Mouse (Mus musculus) intestine, embryonic 14.5 days (tissue): ENCODE results near the gene Calu. TPM values are rescaled to one million over a fixed set of nuclear protein-coding genes. Genes with fewer than 3 reads are reported as not detected.
A peak's percentile ranks its signal among the peaks of the same experiment; 100 is the strongest.

ENCODE experiments used
- ATAC-seq: fragments of 200-750 bp; cut with Nextera tagmentation; replicated peaks from 2 replicates; pipeline ENCODE4 v1.8.0; 2017; ENCODE audit warnings: low read depth, moderate number of reproducible peaks, moderate TSS enrichment, moderate library complexity; ENCODE audit not compliant: low FRiP score, low TSS enrichment
- DNase-seq: peaks from one replicate; pipeline ENCODE4 v3.0.0-alpha.2; 2018; ENCODE audit warnings: low spot score
- H3K27ac ChIP-seq: fragments of 300-500 bp; sonication (generic); 2 replicates; pipeline ENCODE4 v1.5.1; 2014; ENCODE audit warnings: low read depth, mild to moderate bottlenecking, control low read depth
- H3K27me3 ChIP-seq: fragments of 300-500 bp; sonication (generic); replicated peaks from 2 replicates; pipeline ENCODE4 v1.6.1; 2014; ENCODE audit warnings: low read length, control low read depth; ENCODE audit not compliant: control insufficient read depth, insufficient read depth
- H3K36me3 ChIP-seq: fragments of 300-500 bp; sonication (generic); 2 replicates; pipeline ENCODE4 v1.6.1; 2014; ENCODE audit warnings: low read length, control low read depth; ENCODE audit not compliant: control insufficient read depth, insufficient read depth
- H3K4me1 ChIP-seq: fragments of 300-500 bp; sonication (generic); replicated peaks from 2 replicates; pipeline ENCODE4 v1.6.1; 2014; ENCODE audit warnings: low read length, control low read depth, mixed read lengths; ENCODE audit not compliant: control insufficient read depth, insufficient read depth
- H3K4me2 ChIP-seq: fragments of 300-500 bp; sonication (generic); 2 replicates; pipeline ENCODE4 v1.6.1; 2014; ENCODE audit warnings: low read length
- H3K4me3 ChIP-seq: fragments of 300-500 bp; sonication (generic); 2 replicates; pipeline ENCODE4 v1.5.1; 2014; ENCODE audit warnings: low read depth, low read length, control low read depth, mixed read lengths
- H3K9ac ChIP-seq: fragments of 300-500 bp; sonication (generic); 2 replicates; pipeline ENCODE4 v1.6.1; 2014; ENCODE audit warnings: mild to moderate bottlenecking, low read length
- H3K9me3 ChIP-seq: fragments of 300-500 bp; sonication (generic); 2 replicates; pipeline ENCODE4 v1.6.1; 2016; ENCODE audit warnings: low read length, control low read depth; ENCODE audit not compliant: control insufficient read depth
- WGBS: fragments of 180-500 bp; shearing (Covaris S2); extraction: QIAGEN DNeasy Blood & Tissue Kit; methylation state at CpG from one replicate; pipeline ENCODE4 v1.1.7; 2014; 5-methylcytosine and 5-hydroxymethylcytosine counted together
- polyA plus RNA-seq: library from polyadenylated mRNA; unstranded; fragments of >200 nt; fragmentation: Nextera tagmentation; extraction: Ambion mirVana; gene quantifications from 2 replicates; pipeline ENCODE4 v1.2.1, GENCODE M21; 2014

Gene Calu
- polyA plus RNA-seq, 1 experiment from 2014 or later, result 331 TPM

DNA sequence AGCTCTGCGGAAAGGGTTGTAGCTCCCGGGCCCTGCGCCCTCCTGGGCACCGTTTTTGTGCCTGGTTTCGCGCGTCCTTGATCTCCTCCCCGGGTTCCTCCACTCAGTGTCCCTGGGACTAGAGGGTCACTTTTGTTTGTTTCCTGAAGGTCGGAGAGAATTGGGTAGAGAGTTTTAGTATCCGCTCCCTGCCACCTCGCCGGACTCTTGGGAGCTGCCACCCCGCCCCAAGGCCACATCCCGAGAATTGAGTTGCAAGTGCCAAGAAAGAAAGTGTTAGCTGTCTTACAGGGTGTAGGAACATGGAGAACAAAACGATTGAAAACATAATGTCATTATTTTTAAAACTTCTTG, 479 bp downstream of the Calu start:
- Histone ChIP-seq H3K27ac (peak overlapping the region; percentile 93), H3K36me3 (no peaks in the 10 kb centered on the region), H3K9ac (peak overlapping the region; percentile 97), H3K27me3 (no peaks in the 10 kb centered on the region), H3K4me3 (peak overlapping the region; percentile 94), H3K4me2 (peak overlapping the region; percentile 88), H3K9me3 (no peaks in the 10 kb centered on the region), H3K4me1 (peaks cover 18% of the 10 kb centered on the region; the same call in 1 of the 2 replicates)
- no peak for DNase-seq
- WGBS, result under 1% methylated on average over 15 of the region's 15 CpGs
- no peak for ATAC-seq

- no peak overlapping the region for H3K9ac ChIP-seq
- H3K36me3 ChIP-seq, result peaks cover 10% of the 10 kb centered on the region
- ATAC-seq, result no peak
- no peak for DNase-seq
- H3K4me2 ChIP-seq, result no peak overlapping the region
- H3K9me3 ChIP-seq, result no peaks in the 10 kb centered on the region
- no peaks in the 10 kb centered on the region for H3K27me3 ChIP-seq
- no peak overlapping the region for H3K27ac ChIP-seq
- H3K4me3 ChIP-seq, result no peak overlapping the region
- H3K4me1 ChIP-seq, result peaks cover 18% of the 10 kb centered on the region; the same call in 1 of the 2 replicates
These were observed 3.7 kb downstream of the Calu start for GRCm38 (mm10) chr6:29351613-29352012.

GRCm38 (mm10) chr6:29352816-29353215, 4.9 kb downstream of the Calu start:
- H3K4me3 ChIP-seq, result no peak overlapping the region
- H3K4me2 ChIP-seq, result no peak overlapping the region
- no peak for ATAC-seq
- DNase-seq, result no peak
- H3K4me1 ChIP-seq, result peaks cover 18% of the 10 kb centered on the region; the same call in 1 of the 2 replicates
- H3K27ac ChIP-seq, result no peak overlapping the region
- 68% methylated on average over 5 of the region's 5 CpGs for WGBS
- no peaks in the 10 kb centered on the region for H3K9me3 ChIP-seq
- no peak overlapping the region for H3K9ac ChIP-seq
- no peaks in the 10 kb centered on the region for H3K27me3 ChIP-seq
- H3K36me3 ChIP-seq, result peaks cover 22% of the 10 kb centered on the region

- Histone ChIP-seq H3K9ac (no peak overlapping the region), H3K27me3 (no peaks in the 10 kb centered on the region), H3K27ac (no peak overlapping the region), H3K36me3 (peaks cover 65% of the 10 kb centered on the region), H3K4me1 (no peaks in the 10 kb centered on the region), H3K9me3 (no peaks in the 10 kb centered on the region), H3K4me3 (no peak overlapping the region), H3K4me2 (no peak overlapping the region)
- WGBS, result 87% methylated on average over 3 of the region's 3 CpGs
- ATAC-seq, result no peak
- DNase-seq, result no peak
These were observed 11.5 kb downstream of the Calu start for GRCm38 (mm10) chr6:29359386-29359785.

GRCm38 (mm10) chr6:29360211-29360610, 12.3 kb downstream of the Calu start:
- H3K4me2 ChIP-seq, result no peak overlapping the region
- WGBS, result 85% methylated on average over 6 of the region's 6 CpGs
- no peaks in the 10 kb centered on the region for H3K9me3 ChIP-seq
- H3K9ac ChIP-seq, result no peak overlapping the region
- H3K4me1 ChIP-seq, result no peaks in the 10 kb centered on the region
- no peak overlapping the region for H3K27ac ChIP-seq
- ATAC-seq, result no peak
- H3K27me3 ChIP-seq, result no peaks in the 10 kb centered on the region
- no peak for DNase-seq
- H3K4me3 ChIP-seq, result no peak overlapping the region
- peaks cover 66% of the 10 kb centered on the region for H3K36me3 ChIP-seq

DNA sequence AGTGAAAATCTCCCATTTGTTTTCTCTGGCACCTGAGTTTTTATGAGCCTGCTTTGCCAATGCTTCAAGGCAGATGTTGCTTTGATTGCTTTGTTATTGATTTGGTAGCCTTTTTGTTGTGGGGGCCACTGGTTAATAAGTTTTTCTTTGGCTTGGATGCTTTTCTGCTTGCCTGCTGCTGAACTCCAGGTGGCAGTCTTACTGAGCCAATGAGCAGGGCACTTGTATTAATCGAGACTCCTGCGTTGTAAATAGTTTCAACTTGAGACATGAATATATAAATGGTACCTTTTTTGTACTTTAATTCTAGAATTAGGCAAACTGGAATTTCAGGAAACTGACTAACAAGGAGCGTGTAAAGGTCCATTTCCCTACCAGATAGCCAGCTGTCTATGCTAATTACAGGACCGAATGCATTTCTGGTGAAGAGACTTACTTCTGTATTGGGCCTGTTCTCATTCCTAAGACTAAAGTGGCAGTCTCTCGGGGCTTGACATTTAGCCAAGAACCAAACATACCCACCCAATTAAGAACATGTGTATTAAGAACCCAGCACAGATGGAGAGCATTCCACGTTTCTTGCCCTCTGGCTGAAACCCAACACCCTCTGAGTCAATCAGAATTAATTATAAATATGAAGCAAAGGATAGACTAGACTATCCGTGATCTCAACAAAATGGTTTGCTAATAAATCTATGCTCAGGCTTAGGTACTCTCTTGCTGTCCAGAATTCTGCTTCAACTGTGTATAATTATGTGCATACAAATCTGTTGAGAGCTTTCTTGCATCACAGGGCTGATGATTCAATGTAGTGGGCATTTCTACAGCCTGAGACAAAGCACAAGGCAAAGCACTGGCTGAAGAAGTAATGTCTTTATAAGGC, 14.6 kb downstream of the Calu start:
- H3K4me2 ChIP-seq, result no peak overlapping the region
- H3K27me3 ChIP-seq, result no peaks in the 10 kb centered on the region
- peaks cover 67% of the 10 kb centered on the region for H3K36me3 ChIP-seq
- 0 out of 2 replicates have a peak overlapping the region, but pooled peaks have one; percentile 3 for H3K27ac ChIP-seq
- ATAC-seq (no peak), DNase-seq (no peak)
- no peaks in the 10 kb centered on the region for H3K4me1 ChIP-seq
- 69% methylated on average over 7 of the region's 7 CpGs for WGBS
- no peak overlapping the region for H3K4me3 ChIP-seq
- no peaks in the 10 kb centered on the region for H3K9me3 ChIP-seq
- no peak overlapping the region for H3K9ac ChIP-seq

GRCm38 (mm10) chr6:29363129-29363515, 15.3 kb downstream of the Calu start:
- no peaks in the 10 kb centered on the region for H3K9me3 ChIP-seq
- no peak for DNase-seq
- no peak overlapping the region for H3K4me2 ChIP-seq
- H3K9ac ChIP-seq, result no peak overlapping the region
- no peaks in the 10 kb centered on the region for H3K27me3 ChIP-seq
- H3K4me3 ChIP-seq, result no peak overlapping the region
- WGBS, result 83% methylated on average over 3 of the region's 3 CpGs
- 0 out of 2 replicates have a peak overlapping the region, but pooled peaks have one; percentile 3 for H3K27ac ChIP-seq
- H3K4me1 ChIP-seq, result no peaks in the 10 kb centered on the region
- no peak for ATAC-seq
- peaks cover 67% of the 10 kb centered on the region for H3K36me3 ChIP-seq

DNA sequence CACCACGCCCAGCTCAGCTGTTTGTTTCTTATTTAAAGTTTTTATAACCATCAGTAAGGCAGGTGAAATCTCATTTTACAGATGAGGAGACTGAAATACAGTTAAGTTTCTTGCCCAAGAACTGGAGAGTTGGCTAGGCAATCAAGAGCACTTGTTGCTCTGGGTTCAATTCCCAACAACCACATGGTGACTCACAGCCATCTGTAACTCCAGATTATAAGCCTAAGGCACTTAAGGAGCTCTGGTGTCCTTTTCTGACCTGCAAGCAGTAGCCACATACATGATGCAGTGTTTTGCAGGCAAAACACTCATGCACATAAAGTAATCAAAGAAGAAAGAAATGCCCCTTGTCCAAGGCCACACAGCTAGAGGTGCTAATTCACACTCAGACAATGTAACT, 17.4 kb downstream of the Calu start:
- H3K4me3 ChIP-seq, result no peak overlapping the region
- no peaks in the 10 kb centered on the region for H3K9me3 ChIP-seq
- no peaks in the 10 kb centered on the region for H3K27me3 ChIP-seq
- no peak overlapping the region for H3K9ac ChIP-seq
- H3K27ac ChIP-seq, result no peak overlapping the region
- 96% methylated on average over 1 of the region's 1 CpGs for WGBS
- DNase-seq (no peak), ATAC-seq (no peak)
- peaks cover 65% of the 10 kb centered on the region for H3K36me3 ChIP-seq
- no peaks in the 10 kb centered on the region for H3K4me1 ChIP-seq
- H3K4me2 ChIP-seq, result no peak overlapping the region

GRCm38 (mm10) chr6:29377386-29377785, 29.5 kb downstream of the Calu start:
- H3K4me3 ChIP-seq, result no peak overlapping the region
- DNase-seq, result no peak
- 90% methylated on average over 4 of the region's 4 CpGs for WGBS

More at GRCm38 (mm10) chr6:29377386-29377785, 29.5 kb downstream of the Calu start:
- ATAC-seq, result no peak
- peaks cover 57% of the 10 kb centered on the region for H3K36me3 ChIP-seq
- H3K27me3 ChIP-seq, result no peaks in the 10 kb centered on the region
- H3K9ac ChIP-seq, result no peak overlapping the region
- no peak overlapping the region for H3K4me2 ChIP-seq
- H3K4me1 ChIP-seq, result no peaks in the 10 kb centered on the region
- no peaks in the 10 kb centered on the region for H3K9me3 ChIP-seq
- H3K27ac ChIP-seq, result no peak overlapping the region
